Mouse (Mus musculus) ES-E14 (cell line): ENCODE measurements at regions not wholly inside any gene's neighbourhood (a gene's known extent, or its start where the extent isn't known, plus 50 kb on each side); places are given as distances from the start of the nearest gene placed in this dataset.

ENCODE experiments used
- DNase-seq: peaks from one replicate; pipeline ENCODE4 v3.0.0-alpha.2; 2013; ENCODE audit warnings: low read depth, low spot score
- H3K27ac ChIP-seq: 2 replicates; pipeline ENCODE4 v1.5.1; 2012; ENCODE audit warnings: low read depth, mild to moderate bottlenecking, low read length, moderate library complexity, mixed read lengths; ENCODE audit not compliant: poor library complexity, insufficient read depth, severe bottlenecking
- H3K36me3 ChIP-seq: 2 replicates; pipeline ENCODE4 v1.6.1; 2012; ENCODE audit warnings: mild to moderate bottlenecking, low read length, moderate library complexity, mixed read lengths; ENCODE audit not compliant: control insufficient read depth, poor library complexity, insufficient read depth, severe bottlenecking
- H3K4me1 ChIP-seq, 2 experiments: fragments of 150-350 bp in 1 of 2; sonication (generic) in 1 of 2; 2 replicates each; pipeline ENCODE4 v1.6.1; 2012; ENCODE audit warnings: low read length in 2 of 2, mild to moderate bottlenecking in 1 of 2, mixed read lengths in 1 of 2; ENCODE audit not compliant: control insufficient read depth in 2 of 2, insufficient read depth in 2 of 2, poor library complexity in 1 of 2
- H3K4me3 ChIP-seq, 2 experiments: fragments of 150-350 bp in 1 of 2; sonication (generic) in 1 of 2; 2 replicates each; pipeline ENCODE4 v1.5.1; 2012; ENCODE audit warnings: low read length in 2 of 2, low read depth in 1 of 2, mild to moderate bottlenecking in 1 of 2, mixed read lengths in 1 of 2; ENCODE audit not compliant: insufficient read depth in 1 of 2, poor library complexity in 1 of 2, severe bottlenecking in 1 of 2
- H3K9ac ChIP-seq: 2 replicates; pipeline ENCODE4 v1.6.1; 2012; ENCODE audit warnings: low read depth, mild to moderate bottlenecking, low read length, mixed read lengths; ENCODE audit not compliant: poor library complexity, insufficient read depth, severe bottlenecking
- H3K9me3 ChIP-seq: fragments of 150-350 bp; sonication (generic); 2 replicates; pipeline ENCODE4 v1.6.1; 2012; ENCODE audit warnings: low read depth, mild to moderate bottlenecking, low read length; ENCODE audit not compliant: control insufficient read depth, insufficient read depth
- CHD2 ChIP-seq: IDR thresholded peaks from 2 replicates; pipeline ENCODE4 v1.6.1; 2014; ENCODE audit warnings: mild to moderate bottlenecking, low read depth, low read length, inconsistent platforms
- HCFC1 ChIP-seq: IDR thresholded peaks from 2 replicates; pipeline ENCODE4 v1.6.1; 2012; ENCODE audit warnings: low read length, inconsistent platforms, borderline replicate concordance; ENCODE audit not compliant: insufficient read depth
- MAFK ChIP-seq: IDR thresholded peaks from 2 replicates; pipeline ENCODE4 v1.6.1; 2014; ENCODE audit warnings: mild to moderate bottlenecking, low read depth, low read length, inconsistent platforms; ENCODE audit not compliant: insufficient read depth
- ZC3H11A ChIP-seq: IDR thresholded peaks from 2 replicates; pipeline ENCODE4 v1.6.1; 2012; ENCODE audit warnings: low read depth, mild to moderate bottlenecking, inconsistent platforms, low read length, borderline replicate concordance
- ZNF384 ChIP-seq: IDR thresholded peaks from 2 replicates; pipeline ENCODE4 v1.6.1; 2012; ENCODE audit warnings: low read depth, low read length, inconsistent platforms
- in situ Hi-C, 2 experiments: fragments of 600-800 bp; cut with MboI; formaldehyde crosslinking; loops; one replicate each; pipeline ENCODE4 v1.15.1; 2025; ENCODE audit warnings: low sequenced_read_pairs in 2 of 2, inconsistent platforms in 1 of 2; ENCODE audit not compliant: unreplicated experiment in 2 of 2

DNA sequence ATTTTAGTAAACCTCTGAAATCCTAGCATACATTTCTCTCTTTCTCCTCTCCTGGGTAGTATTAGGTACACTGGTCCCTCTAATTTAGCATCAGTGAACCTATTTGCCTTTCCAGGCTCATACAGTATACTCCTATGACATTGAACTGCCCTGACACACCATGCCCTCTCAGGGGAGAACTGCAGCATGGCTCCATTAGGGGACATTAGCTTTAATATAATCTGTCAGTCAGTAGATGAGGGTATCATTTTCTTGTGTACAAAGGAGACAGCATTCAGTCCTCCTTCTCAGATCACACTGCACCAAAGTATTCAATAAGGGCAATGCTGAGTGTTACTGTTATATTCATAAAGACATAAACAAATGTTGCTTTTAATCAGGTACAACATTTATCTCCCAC, 278.8 kb upstream of the Ngly1 start:
- DNase-seq: no peak
- H3K27ac ChIP-seq: no peak overlapping the region
- H3K9ac ChIP-seq: no peak overlapping the region
- TF ChIP-seq CHD2: no peak
- no peak for TF ChIP-seq MAFK
- TF ChIP-seq ZC3H11A: no peak
- no peak for TF ChIP-seq HCFC1
- no peak for TF ChIP-seq ZNF384
- H3K4me1 ChIP-seq: no peaks in the 10 kb centered on the region
- H3K36me3 ChIP-seq: no peaks in the 10 kb centered on the region
- no peak overlapping the region for H3K4me3 ChIP-seq
- in situ Hi-C loops: no loop called here
- H3K9me3 ChIP-seq: 0 out of 2 replicates have a peak, but pooled peaks cover 2% of the 10 kb centered on the region

- Histone ChIP-seq H3K4me1 (no peaks in the 10 kb centered on the region), H3K9ac (no peak overlapping the region), H3K36me3 (no peaks in the 10 kb centered on the region), H3K9me3 (0 out of 2 replicates have a peak, but pooled peaks cover 2% of the 10 kb centered on the region), H3K27ac (no peak overlapping the region), H3K4me3 (no peak overlapping the region)
- TF ChIP-seq ZNF384 (no peak), MAFK (no peak), ZC3H11A (no peak), CHD2 (no peak), HCFC1 (no peak)
- in situ Hi-C loops: no loop called here
- DNase-seq: no peak
These were observed 278.3 kb upstream of the Ngly1 start for GRCm38 (mm10) chr14:15970767-15971166.

GRCm38 (mm10) chr14:15971306-15971705, 277.8 kb upstream of the Ngly1 start:
- no peak for DNase-seq
- H3K4me1 ChIP-seq: no peaks in the 10 kb centered on the region
- no peak overlapping the region for H3K9ac ChIP-seq
- TF ChIP-seq ZC3H11A (no peak), CHD2 (no peak), ZNF384 (no peak), HCFC1 (no peak), MAFK (no peak)
- H3K36me3 ChIP-seq: no peaks in the 10 kb centered on the region
- H3K27ac ChIP-seq: no peak overlapping the region
- in situ Hi-C loops: no loop called here
- 0 out of 2 replicates have a peak, but pooled peaks cover 2% of the 10 kb centered on the region for H3K9me3 ChIP-seq
- H3K4me3 ChIP-seq: no peak overlapping the region

DNA sequence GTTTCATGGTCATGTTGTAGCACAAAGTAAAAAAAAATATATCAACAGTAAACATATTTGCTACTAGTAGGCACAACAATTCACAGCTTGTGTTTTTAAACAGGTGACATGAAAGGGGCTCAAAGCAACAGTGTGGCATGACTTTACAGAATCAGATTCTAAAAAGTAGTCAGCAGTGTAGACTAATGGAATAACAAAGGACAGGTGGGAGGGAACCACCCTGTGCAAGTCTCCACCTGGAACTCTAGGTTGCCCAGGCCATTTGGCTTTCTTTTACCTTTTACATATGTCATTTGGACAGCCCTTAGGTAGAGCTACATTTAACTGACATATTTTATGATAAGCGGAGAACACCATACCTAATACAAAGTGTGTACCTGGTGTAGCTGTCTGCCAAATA, 271.7 kb upstream of the Ngly1 start:
- H3K9ac ChIP-seq: no peak overlapping the region
- no peak overlapping the region for H3K27ac ChIP-seq
- peaks cover 0 to 9% of the 10 kb centered on the region in 2 experiments; a peak in 2 of 4 replicates for H3K4me1 ChIP-seq
- H3K9me3 ChIP-seq: 0 out of 2 replicates have a peak, but pooled peaks cover 2% of the 10 kb centered on the region
- in situ Hi-C loops: no loop called here
- H3K36me3 ChIP-seq: no peaks in the 10 kb centered on the region
- TF ChIP-seq HCFC1: no peak
- TF ChIP-seq MAFK: 0 out of 2 replicates have a peak, but pooled peaks have one; percentile 16
- DNase-seq: no peak
- no peak overlapping the region for H3K4me3 ChIP-seq

DNA sequence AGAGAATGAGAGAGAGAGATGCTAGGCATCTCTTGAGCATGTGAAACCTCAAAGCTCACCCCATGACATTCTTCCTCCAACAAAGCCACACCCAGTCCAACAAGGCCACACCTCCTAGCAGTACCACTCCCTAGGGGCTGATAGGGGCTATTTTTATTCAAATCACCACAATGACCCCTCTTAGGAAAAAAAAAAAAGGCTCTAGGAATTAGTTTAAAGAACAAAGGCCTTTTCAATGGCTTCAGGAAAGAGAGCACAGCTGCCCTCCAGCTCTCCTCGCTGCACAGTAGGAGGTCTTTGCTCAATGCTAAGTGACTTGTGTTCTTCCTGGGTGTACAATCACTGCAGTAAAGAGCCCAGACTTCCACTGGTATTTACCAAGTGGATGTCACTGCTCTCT, 270.8 kb upstream of the Ngly1 start:
- peak; percentile 26; the same call in 1 of the 2 replicates for TF ChIP-seq CHD2
- no peak for TF ChIP-seq ZC3H11A
- peak; percentile 89 for TF ChIP-seq ZNF384
- TF ChIP-seq MAFK: no peak
- no peak for TF ChIP-seq HCFC1
- peak; percentile 75 for DNase-seq

More for the DNA sequence above, 270.8 kb upstream of the Ngly1 start:
- no peak overlapping the region for H3K9ac ChIP-seq
- no peak overlapping the region for H3K4me3 ChIP-seq
- no peak overlapping the region; the same call in 1 of the 2 replicates for H3K27ac ChIP-seq
- H3K9me3 ChIP-seq: 0 out of 2 replicates have a peak, but pooled peaks cover 2% of the 10 kb centered on the region
- peaks cover 0 to 9% of the 10 kb centered on the region in 2 experiments; a peak in 2 of 4 replicates for H3K4me1 ChIP-seq
- no peaks in the 10 kb centered on the region for H3K36me3 ChIP-seq
- in situ Hi-C loops: no loop called here
